Mouse (Mus musculus) intestine, embryonic 16.5 days (tissue): ENCODE measurements around the gene Olfr224. TPM values are rescaled to one million over a fixed set of nuclear protein-coding genes. Genes with fewer than 3 reads are reported as not detected.

Experiments
- ATAC-seq: fragments of 200-750 bp; cut with Nextera tagmentation; 2 replicates; pipeline ENCODE4 v1.8.0; 2017; ENCODE audit warnings: moderate TSS enrichment, moderate library complexity
- H3K27ac ChIP-seq: fragments of 300-500 bp; sonication (generic); 2 replicates; pipeline ENCODE4 v1.5.1; 2014; ENCODE audit warnings: mild to moderate bottlenecking, low read length
- H3K27me3 ChIP-seq: fragments of 300-500 bp; sonication (generic); replicated peaks from 2 replicates; pipeline ENCODE4 v1.6.1; 2014; ENCODE audit warnings: low read length, control low read depth, mixed read lengths; ENCODE audit not compliant: control insufficient read depth, insufficient read depth
- H3K36me3 ChIP-seq: fragments of 300-500 bp; sonication (generic); 2 replicates; pipeline ENCODE4 v1.6.1; 2014; ENCODE audit warnings: low read length, control low read depth; ENCODE audit not compliant: control insufficient read depth, insufficient read depth
- H3K4me1 ChIP-seq: fragments of 300-500 bp; sonication (generic); 2 replicates; pipeline ENCODE4 v1.6.1; 2014; ENCODE audit warnings: low read length, control low read depth, mixed read lengths; ENCODE audit not compliant: control insufficient read depth, insufficient read depth
- H3K4me2 ChIP-seq: fragments of 300-500 bp; sonication (generic); 2 replicates; pipeline ENCODE4 v1.6.1; 2014; ENCODE audit warnings: low read depth, low read length, control low read depth
- H3K4me3 ChIP-seq: fragments of 300-500 bp; sonication (generic); 2 replicates; pipeline ENCODE4 v1.5.1; 2014; ENCODE audit warnings: mild to moderate bottlenecking, low read length
- H3K9ac ChIP-seq: fragments of 300-500 bp; sonication (generic); 2 replicates; pipeline ENCODE4 v1.6.1; 2014; ENCODE audit warnings: low read depth, low read length
- H3K9me3 ChIP-seq: fragments of 300-500 bp; sonication (generic); 2 replicates; pipeline ENCODE4 v1.6.1; 2016; ENCODE audit warnings: low read length, control low read depth; ENCODE audit not compliant: control insufficient read depth
- WGBS: fragments of 180-500 bp; shearing (Covaris S2); extraction: QIAGEN DNeasy Blood & Tissue Kit; methylation state at CpG from one replicate; pipeline ENCODE4 v1.1.7; 2014; 5-methylcytosine and 5-hydroxymethylcytosine counted together
- polyA plus RNA-seq: library from polyadenylated mRNA; unstranded; fragments of >200 nt; fragmentation: Nextera tagmentation; extraction: Ambion mirVana; gene quantifications from 2 replicates; pipeline ENCODE4 v1.2.1, GENCODE M21; 2015

Olfr224 gene
- not detected in 2 replicates for polyA plus RNA-seq

DNA sequence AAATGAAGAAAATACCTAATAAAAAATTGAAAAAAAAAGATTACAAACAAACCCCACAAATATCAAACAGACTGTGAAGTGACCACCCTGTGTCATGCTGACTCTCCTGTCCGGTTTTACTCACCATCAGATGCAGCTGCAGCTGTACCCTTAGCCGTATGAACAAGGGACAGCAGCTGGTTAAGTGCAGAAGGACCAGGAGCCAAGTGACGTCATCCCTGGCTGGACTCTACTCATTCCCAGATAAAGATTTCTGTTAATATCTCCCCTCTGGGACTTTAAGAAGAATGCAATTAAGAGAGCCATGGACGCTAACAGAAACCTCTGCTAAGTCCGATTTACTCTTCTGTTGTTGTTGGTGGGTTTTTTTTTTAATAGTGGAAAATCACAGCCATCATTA lies at the start of gene Olfr224:
Gene Olfr224 (minus strand): TSS at position 149 of the 400 bp plus-strand sequence.
- 61% methylated on average over 5 of the region's 5 CpGs for WGBS
- H3K4me3 ChIP-seq = no peak within 1 kb of the TSS
- no peaks in the 10 kb centered on the region for H3K9me3 ChIP-seq
- H3K9ac ChIP-seq = no peak within 1 kb of the TSS
- no peak for ATAC-seq
- H3K4me1 ChIP-seq = no peaks in the 10 kb centered on the region
- no peak within 1 kb of the TSS for H3K4me2 ChIP-seq
- H3K36me3 ChIP-seq = no peaks in the 10 kb centered on the region
- H3K27me3 ChIP-seq = no peaks in the 10 kb centered on the region
- no peak within 1 kb of the TSS for H3K27ac ChIP-seq

DNA sequence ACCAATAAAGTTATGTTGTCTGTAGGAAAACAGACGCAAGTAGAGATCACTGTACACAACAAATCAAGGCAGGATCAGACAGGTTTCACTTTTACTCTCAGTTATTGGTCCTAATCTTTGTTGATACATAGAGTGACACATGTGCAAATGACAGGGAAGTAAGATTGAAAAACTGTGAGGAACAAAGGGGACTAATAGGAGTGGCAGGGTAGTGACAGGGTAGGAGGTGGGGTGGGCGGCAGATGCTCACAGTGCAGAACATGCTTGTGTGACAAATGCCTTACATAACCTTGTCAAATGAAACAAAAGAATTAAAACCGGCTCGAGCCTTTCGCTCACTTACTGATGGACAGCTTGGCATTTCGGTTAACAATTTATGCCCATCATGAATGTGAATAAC lies 48.4 kb upstream of the Olfr224 start:
- H3K4me2 ChIP-seq = peak overlapping the region; percentile 23
- H3K36me3 ChIP-seq = no peaks in the 10 kb centered on the region
- ATAC-seq = peak; percentile 54
- no peak overlapping the region for H3K4me3 ChIP-seq
- H3K9me3 ChIP-seq = no peaks in the 10 kb centered on the region
- WGBS = 66% methylated on average over 6 of the region's 6 CpGs
- H3K9ac ChIP-seq = no peak overlapping the region
- no peak overlapping the region for H3K27ac ChIP-seq
- 0 out of 2 replicates have a peak, but pooled peaks cover 6% of the 10 kb centered on the region for H3K27me3 ChIP-seq
- peaks cover 8% of the 10 kb centered on the region for H3K4me1 ChIP-seq

DNA sequence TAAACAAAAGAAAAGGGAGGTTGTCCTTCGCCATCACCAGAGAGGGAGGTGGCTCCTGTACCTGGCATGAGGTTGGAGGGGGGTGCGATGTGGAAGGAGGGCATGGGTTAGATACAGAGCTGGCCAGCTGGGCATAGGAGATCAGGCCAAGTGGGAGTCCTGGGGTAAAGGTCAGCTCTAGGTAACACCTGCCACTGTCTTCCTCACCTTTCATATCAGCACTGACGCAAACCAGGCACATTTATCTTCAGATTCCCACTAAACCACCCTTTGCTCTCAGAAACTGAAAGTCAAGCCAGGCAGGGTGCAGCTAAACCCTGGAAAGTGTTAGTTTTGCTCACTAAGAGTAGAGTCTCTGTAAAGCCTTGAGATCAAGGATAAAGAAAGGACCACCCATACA lies 48.0 kb upstream of the Olfr224 start:
- no peak overlapping the region for H3K27ac ChIP-seq
- no peaks in the 10 kb centered on the region for H3K9me3 ChIP-seq
- H3K4me1 ChIP-seq = peaks cover 12% of the 10 kb centered on the region
- H3K9ac ChIP-seq = no peak overlapping the region
- ATAC-seq = peak; percentile 65
- no peaks in the 10 kb centered on the region for H3K36me3 ChIP-seq
- H3K27me3 ChIP-seq = 0 out of 2 replicates have a peak, but pooled peaks cover 6% of the 10 kb centered on the region
- no peak overlapping the region for H3K4me3 ChIP-seq
- 57% methylated on average over 3 of the region's 3 CpGs for WGBS
- H3K4me2 ChIP-seq = peak overlapping the region; percentile 23

DNA sequence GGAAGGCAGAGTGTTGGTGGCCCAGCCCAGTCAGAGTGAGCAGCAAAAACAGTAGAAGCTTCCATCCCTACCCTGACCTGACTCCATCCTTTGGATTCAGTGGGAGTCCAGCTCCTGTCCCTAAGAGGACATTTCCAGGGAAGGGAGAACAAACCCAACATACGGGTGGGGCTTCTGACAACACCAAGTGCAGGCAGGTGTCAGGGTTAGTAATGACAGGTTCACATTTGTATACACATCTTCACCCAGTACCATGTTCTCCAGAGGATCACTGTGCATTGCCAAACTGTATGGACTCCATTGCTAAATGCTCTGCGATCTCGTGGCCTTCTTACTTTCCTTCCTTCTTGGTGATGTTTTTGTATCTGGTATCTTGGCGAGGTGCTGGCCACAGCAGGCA lies 45.6 kb upstream of the Olfr224 start, which contains the start of gene 2210407C18Rik:
Gene 2210407C18Rik (minus strand): TSS at position 101 of the 400 bp plus-strand sequence.
- no peaks in the 10 kb centered on the region for H3K36me3 ChIP-seq
- no peak for ATAC-seq
- 0 out of 2 replicates have a peak, but pooled peaks cover 7% of the 10 kb centered on the region for H3K27me3 ChIP-seq
- WGBS = 91% methylated on average over 4 of the region's 4 CpGs
- H3K9me3 ChIP-seq = no peaks in the 10 kb centered on the region
- peaks cover 17% of the 10 kb centered on the region for H3K4me1 ChIP-seq
- H3K4me2 ChIP-seq = no peak within 1 kb of the TSS
- no peak within 1 kb of the TSS for H3K27ac ChIP-seq
- H3K4me3 ChIP-seq = no peak within 1 kb of the TSS
- no peak within 1 kb of the TSS for H3K9ac ChIP-seq

DNA sequence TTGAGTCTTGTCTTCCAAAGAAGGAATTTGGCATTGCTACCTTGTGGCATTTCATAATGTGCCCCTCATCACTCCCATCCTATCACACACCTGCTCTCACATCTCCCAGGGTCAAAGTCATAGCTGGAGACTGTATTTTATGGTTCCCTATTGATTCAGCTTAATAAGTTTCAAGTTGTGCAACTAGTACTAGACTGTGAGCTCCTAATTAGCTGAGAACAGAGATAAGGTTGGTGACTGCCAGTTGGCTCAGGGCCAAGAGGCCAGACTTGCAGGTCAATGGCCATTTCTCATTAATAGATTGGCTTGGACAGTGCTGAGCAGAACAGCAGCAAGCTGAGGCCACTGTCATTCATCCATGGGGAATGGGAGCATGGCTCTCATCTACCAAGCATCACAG lies 44.2 kb upstream of the Olfr224 start:
- Histone ChIP-seq H3K4me2 (no peak overlapping the region), H3K4me3 (no peak overlapping the region), H3K27ac (no peak overlapping the region), H3K27me3 (peaks cover 10% of the 10 kb centered on the region; the same call in 1 of the 2 replicates), H3K36me3 (no peaks in the 10 kb centered on the region), H3K9me3 (no peaks in the 10 kb centered on the region), H3K4me1 (peaks cover 17% of the 10 kb centered on the region), H3K9ac (no peak overlapping the region)
- peak; percentile 87 for ATAC-seq

DNA sequence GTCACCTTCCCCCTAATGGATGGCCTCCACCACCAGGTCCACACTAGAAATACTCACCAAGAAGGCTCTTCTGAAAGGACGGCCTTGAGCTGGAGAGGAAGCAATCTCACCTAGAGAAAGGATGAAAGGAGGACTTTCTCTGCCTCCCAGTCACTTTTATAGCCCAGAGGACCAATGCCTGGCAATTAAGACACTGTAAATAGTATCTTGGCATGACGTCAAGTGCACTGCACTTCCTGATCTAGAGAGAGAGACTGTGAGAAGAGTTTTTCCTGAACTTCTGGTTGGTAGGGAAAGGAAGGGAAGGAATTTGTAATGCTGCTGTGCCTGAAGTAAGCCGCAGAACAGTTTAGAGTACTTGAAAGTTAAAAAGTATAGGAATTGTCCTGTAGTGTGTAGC lies 43.0 kb upstream of the Olfr224 start:
- no peak overlapping the region for H3K4me2 ChIP-seq
- H3K27ac ChIP-seq = no peak overlapping the region
- H3K4me3 ChIP-seq = no peak overlapping the region
- peaks cover 10% of the 10 kb centered on the region; the same call in 1 of the 2 replicates for H3K27me3 ChIP-seq
- H3K9ac ChIP-seq = no peak overlapping the region
- no peaks in the 10 kb centered on the region for H3K36me3 ChIP-seq
- H3K4me1 ChIP-seq = peaks cover 17% of the 10 kb centered on the region
- H3K9me3 ChIP-seq = no peaks in the 10 kb centered on the region
- 47% methylated on average over 3 of the region's 3 CpGs for WGBS
- peak; percentile 40 for ATAC-seq

DNA sequence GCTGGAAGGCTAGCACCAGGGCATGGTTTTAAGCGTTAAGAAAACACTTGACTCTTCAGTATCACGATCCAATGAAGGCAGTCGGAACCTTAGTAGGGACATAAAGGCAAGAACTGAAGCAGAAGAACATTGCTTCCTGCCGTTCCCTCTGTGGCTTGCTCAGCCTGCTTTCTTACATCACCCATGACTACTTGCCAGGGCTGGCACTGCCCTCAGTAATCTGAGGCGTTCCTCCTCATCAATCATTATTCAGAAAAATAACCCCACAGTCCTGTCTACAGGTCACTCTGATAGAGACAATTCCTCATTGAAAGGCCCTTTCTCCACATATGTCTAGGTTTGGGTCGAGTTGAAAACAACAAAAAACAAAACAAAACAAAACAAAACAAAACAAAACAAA lies 36.7 kb upstream of the Olfr224 start:
- H3K27ac ChIP-seq = no peak overlapping the region
- H3K9me3 ChIP-seq = no peaks in the 10 kb centered on the region
- H3K4me1 ChIP-seq = no peaks in the 10 kb centered on the region
- no peak overlapping the region for H3K9ac ChIP-seq
- WGBS = 80% methylated on average over 6 of the region's 6 CpGs
- no peak overlapping the region for H3K4me2 ChIP-seq
- ATAC-seq = no peak
- H3K4me3 ChIP-seq = no peak overlapping the region
- H3K36me3 ChIP-seq = no peaks in the 10 kb centered on the region
- H3K27me3 ChIP-seq = peaks cover 3% of the 10 kb centered on the region; the same call in 1 of the 2 replicates

DNA sequence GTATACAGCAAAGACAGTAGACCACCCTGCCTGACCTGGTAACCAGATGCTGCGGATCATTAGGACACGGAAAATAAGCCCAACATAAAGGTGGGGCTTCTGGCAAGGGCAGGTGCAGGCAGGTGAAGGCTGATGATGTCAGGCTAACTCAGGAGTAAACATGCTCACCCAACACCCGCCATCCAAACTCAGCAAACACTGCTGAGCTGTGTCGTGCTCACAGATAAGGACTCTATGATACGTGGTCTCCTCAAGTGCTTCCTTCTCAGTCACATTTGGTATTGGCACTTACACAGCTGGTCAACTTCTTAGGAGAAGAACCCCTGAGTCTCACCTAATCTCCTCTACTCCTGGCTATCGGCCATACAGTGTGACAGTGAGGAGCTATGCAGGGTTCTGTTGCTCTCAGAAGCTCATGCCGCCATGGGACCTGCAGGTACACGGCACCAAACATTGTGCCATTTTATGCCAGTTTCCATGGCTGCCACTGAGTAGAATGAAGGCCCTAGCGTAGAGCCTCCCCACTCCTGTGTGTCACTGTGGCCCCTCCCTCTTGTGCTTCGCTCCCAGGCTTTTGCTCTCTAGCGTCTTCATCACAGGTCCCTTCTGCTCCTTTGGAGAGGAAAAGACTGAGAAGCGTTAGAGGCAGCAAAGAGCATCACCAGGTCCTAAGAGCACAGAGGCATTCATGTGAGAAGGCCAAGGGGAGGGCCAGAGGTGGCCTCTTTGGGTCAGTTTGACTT lies 36.0 kb upstream of the Olfr224 start:
- ATAC-seq = no peak
- 79% methylated on average over 12 of the region's 12 CpGs for WGBS
- no peaks in the 10 kb centered on the region for H3K9me3 ChIP-seq
- no peak overlapping the region for H3K27ac ChIP-seq
- no peak overlapping the region for H3K4me2 ChIP-seq
- H3K36me3 ChIP-seq = no peaks in the 10 kb centered on the region
- peaks cover 3% of the 10 kb centered on the region; the same call in 1 of the 2 replicates for H3K27me3 ChIP-seq
- no peak overlapping the region for H3K4me3 ChIP-seq
- no peak overlapping the region for H3K9ac ChIP-seq
- no peaks in the 10 kb centered on the region for H3K4me1 ChIP-seq

DNA sequence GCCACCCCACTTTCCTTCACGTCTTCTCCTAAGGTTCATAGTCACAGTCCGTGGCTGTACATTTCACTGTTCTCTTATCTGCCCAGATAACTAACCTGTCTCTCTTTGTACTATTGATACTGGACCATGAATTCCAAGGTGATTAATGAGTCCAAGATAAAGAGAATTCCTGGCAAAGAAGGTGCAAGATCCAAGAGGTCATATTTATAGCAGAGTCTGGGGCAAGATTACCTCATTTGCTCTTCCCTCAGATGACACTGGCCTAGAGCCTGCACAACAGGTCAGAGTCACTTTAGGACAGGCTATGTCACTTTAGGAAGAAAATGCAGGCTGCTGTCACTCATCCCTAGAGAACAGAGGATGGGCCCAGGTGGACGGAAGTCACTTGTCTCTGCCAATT lies 34.9 kb upstream of the Olfr224 start:
- no peak overlapping the region for H3K4me3 ChIP-seq
- H3K9me3 ChIP-seq = no peaks in the 10 kb centered on the region
- H3K4me2 ChIP-seq = no peak overlapping the region
- peaks cover 3% of the 10 kb centered on the region; the same call in 1 of the 2 replicates for H3K27me3 ChIP-seq
- H3K27ac ChIP-seq = no peak overlapping the region
- ATAC-seq = peak; percentile 68
- no peaks in the 10 kb centered on the region for H3K36me3 ChIP-seq
- H3K4me1 ChIP-seq = no peaks in the 10 kb centered on the region
- no peak overlapping the region for H3K9ac ChIP-seq
- 62% methylated on average over 3 of the region's 3 CpGs for WGBS
